Mouse (Mus musculus): ENCODE results near the gene Skil. TPM values are rescaled to one million over a fixed set of nuclear protein-coding genes. Genes with fewer than 3 reads are reported as not detected.

Gene Skil
- polyA plus RNA-seq, 1 experiment from 2014 or later, result 30.0 TPM

DNA sequence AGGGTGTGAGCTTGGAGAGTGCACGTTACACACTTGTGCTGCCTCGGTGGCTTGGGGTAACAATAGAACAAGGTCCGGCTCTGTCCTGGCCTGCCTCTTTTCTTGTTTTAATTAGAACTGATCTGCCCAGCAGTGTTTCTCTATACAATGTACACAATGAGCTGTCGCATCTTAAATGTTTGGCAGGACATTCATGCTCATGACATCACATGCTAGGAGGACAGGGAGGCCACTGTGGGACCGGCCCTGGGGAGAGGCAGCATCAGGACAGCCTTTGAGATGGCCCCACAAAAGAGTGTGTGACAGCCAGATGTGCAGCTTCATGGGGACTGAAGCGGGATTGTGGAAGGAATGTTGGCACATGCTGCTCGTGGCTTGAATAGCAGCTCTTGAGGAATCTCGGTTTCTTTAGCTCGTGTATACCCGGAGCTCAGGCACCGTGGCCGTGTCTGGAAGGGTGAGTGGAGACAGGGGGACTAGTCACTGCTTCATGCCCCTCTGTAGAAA, 71.6 kb downstream of the Skil start:
- DNase-seq (ENCODE audit: low read depth, low spot score) (no peak), ATAC-seq (no peak)
- in situ Hi-C loops (cut with MboI; ENCODE audit: low pct_unique_long_range_greater_than_20kb), result no loop called here
- TF ChIP-seq CTCF (IDR thresholded peaks at IDR 0.05), result no peak
- ChIA-PET CTCF (interaction anchor here (1.2 to 2.0 kb wide), 4 partner anchors 9 to 72 kb away, joined by 3 to 5 read pairs (median 4); no protein-coding TSS in a partner anchor), POLR2A (no interaction called here)
- H3K27me3 ChIP-seq, result no peaks in the 10 kb centered on the region

Other genes starting within 250 kb of the Skil start
- gene Gpr160, start 239.1 kb upstream of the Skil start, polyA plus RNA-seq (2021), result 0.41 TPM
- 29.3 TPM for gene Phc3, start 125.6 kb upstream of the Skil start, polyA plus RNA-seq (2021)
- 150 TPM for gene Prkci, start 99.3 kb upstream of the Skil start, polyA plus RNA-seq (2021)
- gene Cldn11, start 54.9 kb downstream of the Skil start, polyA plus RNA-seq (2021), result not detected
- 0.05 TPM for gene Slc7a14, start 215.3 kb downstream of the Skil start, polyA plus RNA-seq (2021)

Measured in Patski (cell line).